Mouse (Mus musculus) lung, embryonic 16.5 days (tissue): ENCODE results near the gene Pnisr. TPM values are rescaled to one million over a fixed set of nuclear protein-coding genes. Genes with fewer than 3 reads are reported as not detected.
A peak's percentile ranks its signal among the peaks of the same experiment; 100 is the strongest.

Experiments used
- ATAC-seq: fragments of 200-750 bp; cut with Nextera tagmentation; 2 replicates; pipeline ENCODE4 v1.8.0; 2017; ENCODE audit warnings: low read depth, mild to moderate bottlenecking, moderate library complexity
- H3K27ac ChIP-seq: fragments of 300-500 bp; sonication (generic); 2 replicates; pipeline ENCODE4 v1.5.1; 2014; ENCODE audit warnings: mild to moderate bottlenecking, control low read depth, low read length
- H3K27me3 ChIP-seq: fragments of 300-500 bp; sonication (generic); 2 replicates; pipeline ENCODE4 v1.6.1; 2014; ENCODE audit warnings: low read depth, low read length, mixed read lengths; ENCODE audit not compliant: control insufficient read depth, insufficient read depth
- H3K36me3 ChIP-seq: fragments of 300-500 bp; sonication (generic); 2 replicates; pipeline ENCODE4 v1.6.1; 2014; ENCODE audit warnings: low read length; ENCODE audit not compliant: control insufficient read depth, insufficient read depth
- H3K4me1 ChIP-seq: fragments of 300-500 bp; sonication (generic); replicated peaks from 2 replicates; pipeline ENCODE4 v1.6.1; 2014; ENCODE audit warnings: low read length, mixed read lengths; ENCODE audit not compliant: control insufficient read depth, insufficient read depth
- H3K4me2 ChIP-seq: fragments of 300-500 bp; sonication (generic); 2 replicates; pipeline ENCODE4 v1.6.1; 2014; ENCODE audit warnings: low read depth, low read length, control low read depth
- H3K4me3 ChIP-seq: fragments of 300-500 bp; sonication (generic); 2 replicates; pipeline ENCODE4 v1.5.1; 2014; ENCODE audit warnings: mild to moderate bottlenecking, low read length, control low read depth
- H3K9ac ChIP-seq: fragments of 300-500 bp; sonication (generic); 2 replicates; pipeline ENCODE4 v1.6.1; 2014; ENCODE audit warnings: low read length, control low read depth
- H3K9me3 ChIP-seq: fragments of 300-500 bp; sonication (generic); 2 replicates; pipeline ENCODE4 v1.6.1; 2016; ENCODE audit warnings: low read length; ENCODE audit not compliant: control insufficient read depth
- WGBS: fragments of 180-500 bp; shearing (Covaris S2); extraction: QIAGEN DNeasy Blood & Tissue Kit; methylation state at CpG from one replicate; pipeline ENCODE4 v1.1.7; 2014; 5-methylcytosine and 5-hydroxymethylcytosine counted together
- polyA plus RNA-seq: library from polyadenylated mRNA; unstranded; fragments of >200 nt; fragmentation: Nextera tagmentation; extraction: Ambion mirVana; gene quantifications from 2 replicates; pipeline ENCODE4 v1.2.1, GENCODE M21; 2015

The Pnisr gene
- polyA plus RNA-seq, 1 experiment from 2014 or later = 150 TPM

DNA sequence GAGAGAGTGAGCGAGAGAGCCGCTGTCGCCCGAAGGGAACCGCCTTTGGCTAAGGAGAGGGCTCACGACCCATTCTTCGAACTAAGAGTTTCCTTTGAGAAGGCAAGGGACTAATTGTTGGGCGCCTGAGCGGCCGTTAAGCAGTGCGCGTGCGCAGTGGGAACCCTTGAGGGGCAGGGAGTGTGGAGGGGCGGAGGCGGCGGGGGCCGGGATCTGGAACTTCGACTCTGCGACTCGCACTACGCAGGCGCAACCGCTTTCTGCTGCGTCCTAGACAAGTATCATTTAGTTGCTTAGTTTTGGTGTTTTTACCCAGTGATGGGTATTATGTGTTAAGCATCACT lies 876 bp downstream of the Pnisr start:
- Histone ChIP-seq H3K27me3 (no peaks in the 10 kb centered on the region), H3K9me3 (no peaks in the 10 kb centered on the region), H3K4me2 (peak overlapping the region; percentile 55), H3K4me1 (peaks cover 11% of the 10 kb centered on the region), H3K27ac (peak overlapping the region; percentile 97), H3K4me3 (peak overlapping the region; percentile 77), H3K9ac (peak overlapping the region; percentile 90), H3K36me3 (no peaks in the 10 kb centered on the region)
- ATAC-seq = peak; percentile 89
- WGBS = 0% methylated on average over 24 of the region's 24 CpGs

DNA sequence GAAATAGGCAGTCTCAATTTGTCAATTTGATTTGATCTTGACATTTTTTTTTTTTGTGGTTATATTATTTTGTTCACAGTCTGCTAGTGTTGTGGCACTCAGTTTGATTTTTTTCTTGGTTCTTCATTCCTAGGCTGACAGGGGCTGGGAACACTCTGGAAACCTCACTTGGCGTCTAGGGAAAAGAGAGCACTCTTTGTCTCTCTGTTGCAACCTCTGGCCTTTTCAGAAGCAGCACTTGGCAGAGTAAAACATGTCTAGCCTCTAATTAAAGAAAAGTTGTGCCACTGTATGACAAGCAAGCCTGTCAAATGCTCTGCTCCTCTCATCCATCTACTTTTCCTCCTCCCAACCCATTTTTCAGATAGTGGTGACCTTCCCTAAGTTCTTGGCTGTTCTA lies 10.1 kb downstream of the Pnisr start:
- no peaks in the 10 kb centered on the region for H3K27me3 ChIP-seq
- H3K9ac ChIP-seq = no peak overlapping the region
- no peaks in the 10 kb centered on the region for H3K4me1 ChIP-seq
- no peak overlapping the region for H3K27ac ChIP-seq
- H3K9me3 ChIP-seq = no peaks in the 10 kb centered on the region
- peaks cover 26% of the 10 kb centered on the region for H3K36me3 ChIP-seq
- H3K4me3 ChIP-seq = no peak overlapping the region
- H3K4me2 ChIP-seq = no peak overlapping the region
- ATAC-seq = no peak
- WGBS = 68% methylated on average over 1 of the region's 1 CpGs

DNA sequence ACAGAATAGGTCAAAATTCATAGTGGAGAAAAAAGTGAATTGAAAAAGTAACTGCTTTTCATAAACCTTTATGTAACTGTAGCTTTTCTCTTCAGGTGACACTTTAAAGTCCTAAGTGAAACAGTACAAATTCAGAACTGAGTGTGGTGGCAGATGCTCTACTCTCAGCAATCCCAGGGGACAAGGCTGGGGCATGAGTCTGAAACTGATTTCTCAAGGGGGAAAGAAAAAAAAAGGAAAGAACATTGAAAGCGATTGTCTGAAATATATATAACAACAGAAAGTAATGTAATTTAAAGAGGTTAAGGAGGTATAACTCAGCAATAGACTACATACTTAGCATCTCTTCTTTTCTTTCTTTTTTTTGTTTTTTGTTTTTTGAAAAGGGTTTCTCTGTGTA lies 17.8 kb downstream of the Pnisr start:
- Histone ChIP-seq H3K4me3 (no peak overlapping the region), H3K9ac (no peak overlapping the region), H3K4me2 (no peak overlapping the region), H3K27ac (no peak overlapping the region), H3K9me3 (no peaks in the 10 kb centered on the region), H3K36me3 (peaks cover 36% of the 10 kb centered on the region), H3K4me1 (no peaks in the 10 kb centered on the region), H3K27me3 (no peaks in the 10 kb centered on the region)
- ATAC-seq = no peak
- WGBS = 100% methylated on average over 1 of the region's 1 CpGs

DNA sequence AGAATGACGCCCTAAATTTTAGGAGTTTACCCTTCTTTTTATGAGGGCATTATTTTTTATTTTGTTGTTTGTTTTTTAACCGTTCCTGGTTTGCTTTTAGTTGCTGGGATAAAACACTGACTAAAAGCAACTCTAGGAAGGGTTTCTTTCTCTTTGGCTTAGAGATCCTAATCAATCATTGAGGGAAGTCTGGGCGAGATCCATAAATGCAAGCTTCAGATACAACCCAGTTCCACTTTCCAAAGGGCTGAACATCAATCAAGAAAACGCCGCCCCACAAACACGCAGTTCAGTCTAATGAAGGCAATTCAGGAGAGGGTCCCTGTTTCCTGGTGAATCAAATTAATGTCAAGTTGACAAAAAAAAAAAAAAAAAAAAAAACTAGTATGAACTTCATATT lies 31.4 kb downstream of the Pnisr start:
- ATAC-seq = no peak
- 15% methylated on average over 6 of the region's 6 CpGs for WGBS
- H3K4me1 ChIP-seq = peaks cover 7% of the 10 kb centered on the region; the same call in 1 of the 2 replicates
- no peak overlapping the region for H3K27ac ChIP-seq
- H3K36me3 ChIP-seq = peaks cover 9% of the 10 kb centered on the region
- no peaks in the 10 kb centered on the region for H3K9me3 ChIP-seq
- peak overlapping the region; percentile 84 for H3K4me3 ChIP-seq
- H3K27me3 ChIP-seq = no peaks in the 10 kb centered on the region
- H3K4me2 ChIP-seq = peak overlapping the region; percentile 62
- H3K9ac ChIP-seq = no peak overlapping the region

DNA sequence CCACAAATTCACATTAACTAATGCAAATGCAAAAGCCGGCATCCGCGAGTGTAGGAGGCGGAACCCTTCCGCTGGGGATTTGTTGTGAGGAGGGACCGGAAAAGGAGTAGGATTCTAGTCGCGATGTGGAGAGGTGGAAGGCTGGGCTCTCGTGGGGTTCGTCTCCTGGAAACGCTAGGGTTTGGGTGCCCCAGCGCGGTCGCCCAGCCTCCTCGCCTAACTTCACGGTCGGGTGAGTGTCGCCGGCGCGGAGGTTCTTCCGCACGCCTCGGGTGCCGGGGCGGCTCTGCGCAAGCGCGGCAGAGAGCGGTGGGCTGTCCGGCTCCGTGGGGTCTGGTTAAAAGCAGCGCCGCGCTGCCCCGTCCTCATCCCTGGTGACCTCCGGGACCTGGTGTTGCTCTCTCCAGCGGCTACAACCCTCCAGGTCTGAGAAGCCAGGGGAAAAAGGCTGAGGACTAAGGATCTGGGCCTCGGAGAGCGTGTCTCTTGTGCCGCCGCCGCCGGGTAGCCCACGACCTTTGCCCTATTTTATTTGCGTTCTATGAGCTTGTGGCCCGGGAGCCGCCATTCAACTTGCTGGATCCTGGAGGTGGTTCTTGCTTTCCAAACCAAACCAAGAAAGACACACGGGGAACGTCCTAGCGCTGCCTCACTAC lies 32.3 kb downstream of the Pnisr start, which contains the start of gene Coq3:
TSS of gene Coq3 (plus strand) at position 109 of the 656 bp plus-strand sequence.
- H3K4me1 ChIP-seq = peaks cover 7% of the 10 kb centered on the region; the same call in 1 of the 2 replicates
- peak within 1 kb of the TSS; percentile 62 for H3K4me2 ChIP-seq
- H3K27me3 ChIP-seq = no peaks in the 10 kb centered on the region
- ATAC-seq = peak; percentile 94
- H3K4me3 ChIP-seq = peak within 1 kb of the TSS; percentile 84
- H3K9me3 ChIP-seq = no peaks in the 10 kb centered on the region
- under 1% methylated on average over 51 of the region's 51 CpGs for WGBS
- peak within 1 kb of the TSS; percentile 94 for H3K27ac ChIP-seq
- H3K9ac ChIP-seq = peak within 1 kb of the TSS; percentile 87
- H3K36me3 ChIP-seq = 0 out of 2 replicates have a peak, but pooled peaks cover 2% of the 10 kb centered on the region

DNA sequence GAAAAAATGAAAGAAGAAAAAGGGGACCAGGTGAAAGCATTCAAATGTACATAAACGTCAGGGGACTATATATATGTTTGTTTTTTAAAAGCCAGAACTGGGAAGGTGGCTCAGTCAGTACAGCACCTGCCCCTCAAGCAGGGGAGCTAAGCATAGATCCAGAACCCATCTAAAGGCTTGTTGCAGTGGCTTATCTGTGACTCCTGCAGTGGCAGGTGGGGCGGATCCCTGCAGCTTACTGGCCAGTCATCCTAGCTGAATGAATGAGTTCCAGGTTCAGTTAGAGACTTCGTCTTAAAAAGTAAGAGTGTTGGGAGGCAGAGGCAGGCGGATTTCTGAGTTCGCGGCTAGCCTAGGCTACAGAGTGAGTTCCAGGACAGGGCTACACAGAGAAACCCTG lies 35.4 kb downstream of the Pnisr start:
- no peak overlapping the region for H3K4me2 ChIP-seq
- 90% methylated on average over 6 of the region's 6 CpGs for WGBS
- H3K9me3 ChIP-seq = no peaks in the 10 kb centered on the region
- no peak overlapping the region for H3K4me3 ChIP-seq
- H3K27me3 ChIP-seq = no peaks in the 10 kb centered on the region
- H3K36me3 ChIP-seq = no peaks in the 10 kb centered on the region
- H3K27ac ChIP-seq = no peak overlapping the region
- no peak overlapping the region for H3K9ac ChIP-seq
- peaks cover 7% of the 10 kb centered on the region; the same call in 1 of the 2 replicates for H3K4me1 ChIP-seq
- ATAC-seq = no peak

DNA sequence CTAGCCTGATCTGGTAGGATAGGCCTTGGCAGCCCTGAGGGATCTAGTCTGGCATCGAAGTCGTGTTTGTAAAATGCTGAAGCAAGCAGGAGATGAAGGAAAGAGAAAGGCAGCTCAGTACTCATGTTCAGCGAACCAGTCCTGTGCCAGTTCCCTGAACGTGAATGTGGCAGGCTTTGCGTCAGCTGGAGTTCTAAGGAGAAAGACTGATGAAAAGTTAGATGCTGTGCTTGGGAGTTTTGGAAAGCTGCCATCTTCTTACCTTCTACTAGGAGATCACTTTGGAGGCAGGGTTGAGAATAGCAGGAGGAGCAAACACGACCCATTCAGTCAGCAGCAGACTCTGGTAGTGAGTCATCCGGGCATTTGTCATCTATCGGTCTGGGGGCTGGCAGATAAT lies 38.4 kb downstream of the Pnisr start:
- 84% methylated on average over 8 of the region's 8 CpGs for WGBS
- Histone ChIP-seq H3K4me3 (no peak overlapping the region), H3K27me3 (no peaks in the 10 kb centered on the region), H3K4me1 (no peaks in the 10 kb centered on the region), H3K36me3 (no peaks in the 10 kb centered on the region), H3K9me3 (no peaks in the 10 kb centered on the region), H3K4me2 (no peak overlapping the region), H3K27ac (no peak overlapping the region), H3K9ac (no peak overlapping the region)
- no peak for ATAC-seq

Other genes with a start within 250 kb of the Pnisr start
- gene Prdm13, start 161.6 kb upstream of the Pnisr start, polyA plus RNA-seq = not detected in 2 replicates
- gene Ccnc, start 119.9 kb upstream of the Pnisr start, polyA plus RNA-seq = 49.3 and 49.8 TPM in 2 replicates
- gene Usp45, start 80.4 kb upstream of the Pnisr start, polyA plus RNA-seq = 9.5 and 10.5 TPM in 2 replicates
- gene Tstd3, start 80.4 kb upstream of the Pnisr start, polyA plus RNA-seq = 8.0 and 8.4 TPM in 2 replicates
- 14.2 and 15.2 TPM in 2 replicates for gene Coq3, start 32.1 kb downstream of the Pnisr start, polyA plus RNA-seq
- 2.4 and 2.6 TPM in 2 replicates for gene Faxc, start 83.7 kb downstream of the Pnisr start, polyA plus RNA-seq